Mouse (Mus musculus) urinary bladder, postnatal 0 days (tissue): ENCODE measurements around the gene Efna3. TPM values are rescaled to one million over a fixed set of nuclear protein-coding genes. Genes with fewer than 3 reads are reported as not detected.

ENCODE experiments used
- polyA plus RNA-seq: library from polyadenylated mRNA; unstranded; fragments of >200 nt; fragmentation: Nextera tagmentation; extraction: Ambion mirVana; gene quantifications from 2 replicates; pipeline ENCODE4 v1.2.1, GENCODE M21; 2015

Efna3 gene
- 5.3 and 6.5 TPM in 2 replicates for polyA plus RNA-seq

GRCm38 (mm10) chr3:89322514-89323165 lies at the start of gene Efna3:
Gene Efna3, minus strand, starts transcription at chr3:89322965.

GRCm38 (mm10) chr3:89365153-89365485 lies 42.4 kb upstream of the Efna3 start, which contains the start of gene Dcst1:
Gene Dcst1, minus strand, starts transcription at chr3:89365253.

GRCm38 (mm10) chr3:89361675-89362074 lies 38.9 kb upstream of the Efna3 start, which contains the start of gene Dcst2:
Gene Dcst2, plus strand, starts transcription at chr3:89361975.

GRCm38 (mm10) chr3:89349869-89350501 lies 27.2 kb upstream of the Efna3 start, which contains the start of gene Adam15:
Gene Adam15, minus strand, starts transcription at chr3:89349996.

GRCm38 (mm10) chr3:89337721-89338578 lies 15.2 kb upstream of the Efna3 start, which contains the start of gene Efna4:
Gene Efna4, minus strand, starts transcription at chr3:89338028.

GRCm38 (mm10) chr3:89280606-89281511 lies 41.9 kb downstream of the Efna3 start, which contains the start of gene Efna1:
Gene Efna1, minus strand, starts transcription at chr3:89281142.

GRCm38 (mm10) chr3:89270051-89270755 lies 52.6 kb downstream of the Efna3 start, which contains the start of gene Slc50a1:
Gene Slc50a1, minus strand, starts transcription at chr3:89270570.

Other genes with a start within 250 kb of the Efna3 start
- gene Rusc1, start 229.7 kb downstream of the Efna3 start, polyA plus RNA-seq: 11.3 and 11.4 TPM in 2 replicates
- gene Gm43738, start 221.9 kb downstream of the Efna3 start, polyA plus RNA-seq: not detected in 2 replicates
- 251 and 535 TPM in 2 replicates for gene Fdps, start 221.0 kb downstream of the Efna3 start, polyA plus RNA-seq
- gene Pklr, start 186.8 kb downstream of the Efna3 start, polyA plus RNA-seq: not detected in 2 replicates
- gene Hcn3, start 162.8 kb downstream of the Efna3 start, polyA plus RNA-seq: 0.35 and 0.59 TPM in 2 replicates
- 10.9 and 11.8 TPM in 2 replicates for gene Clk2, start 158.2 kb downstream of the Efna3 start, polyA plus RNA-seq
- 63.2 and 67.5 TPM in 2 replicates for gene Scamp3, start 145.5 kb downstream of the Efna3 start, polyA plus RNA-seq
- gene Fam189b, start 139.8 kb downstream of the Efna3 start, polyA plus RNA-seq: 16.3 and 16.7 TPM in 2 replicates
- 35.9 and 40.6 TPM in 2 replicates for gene Gba, start 120.0 kb downstream of the Efna3 start, polyA plus RNA-seq
- 31.5 and 34.3 TPM in 2 replicates for gene Thbs3, start 107.8 kb downstream of the Efna3 start, polyA plus RNA-seq
- gene Mtx1, start 95.9 kb downstream of the Efna3 start, polyA plus RNA-seq: 130 and 133 TPM in 2 replicates
- 0.31 and 0.75 TPM in 2 replicates for gene Muc1, start 93.9 kb downstream of the Efna3 start, polyA plus RNA-seq
- gene Krtcap2, start 77.0 kb downstream of the Efna3 start, polyA plus RNA-seq: 245 and 269 TPM in 2 replicates
- 0.50 and 0.73 TPM in 2 replicates for gene Trim46, start 76.7 kb downstream of the Efna3 start, polyA plus RNA-seq
- 107 and 126 TPM in 2 replicates for gene Dpm3, start 63.6 kb downstream of the Efna3 start, polyA plus RNA-seq
- gene Slc50a1, start 52.4 kb downstream of the Efna3 start, polyA plus RNA-seq: 90.2 and 94.4 TPM in 2 replicates
- gene Efna1, start 41.8 kb downstream of the Efna3 start, polyA plus RNA-seq: 19.8 and 20.1 TPM in 2 replicates
- 4.4 and 5.6 TPM in 2 replicates for gene Efna4, start 15.1 kb upstream of the Efna3 start, polyA plus RNA-seq
- gene Adam15, start 27.0 kb upstream of the Efna3 start, polyA plus RNA-seq: 60.9 and 72.6 TPM in 2 replicates
- 0.07 and 0.08 TPM in 2 replicates for gene Dcst2, start 39.0 kb upstream of the Efna3 start, polyA plus RNA-seq
- 0.17 and 0.26 TPM in 2 replicates for gene Dcst1, start 42.3 kb upstream of the Efna3 start, polyA plus RNA-seq
- 4.1 and 4.6 TPM in 2 replicates for gene Zbtb7b, start 71.8 kb upstream of the Efna3 start, polyA plus RNA-seq
- gene Lenep, start 79.8 kb upstream of the Efna3 start, polyA plus RNA-seq: not detected in 2 replicates
- gene Flad1, start 88.9 kb upstream of the Efna3 start, polyA plus RNA-seq: 20.6 and 21.0 TPM in 2 replicates
- 146 and 176 TPM in 2 replicates for gene Cks1b, start 95.4 kb upstream of the Efna3 start, polyA plus RNA-seq
- 75.2 and 77.8 TPM in 2 replicates for gene Shc1, start 95.5 kb upstream of the Efna3 start, polyA plus RNA-seq
- gene Pygo2, start 107.2 kb upstream of the Efna3 start, polyA plus RNA-seq: 17.5 and 21.1 TPM in 2 replicates
- gene Pbxip1, start 113.7 kb upstream of the Efna3 start, polyA plus RNA-seq: 171 and 191 TPM in 2 replicates
- gene Pmvk, start 131.6 kb upstream of the Efna3 start, polyA plus RNA-seq: 40.4 and 51.5 TPM in 2 replicates
- gene Kcnn3, start 197.2 kb upstream of the Efna3 start, polyA plus RNA-seq: 3.6 and 6.3 TPM in 2 replicates